Mouse (Mus musculus) heart, embryonic 15.5 days (tissue): Measurements from ENCODE around the gene Tet3. TPM values are rescaled to one million over a fixed set of nuclear protein-coding genes. Genes with fewer than 3 reads are reported as not detected.
A peak's percentile ranks its signal among the peaks of the same experiment; 100 is the strongest.

Experiments used
- ATAC-seq: fragments of 200-750 bp; cut with Nextera tagmentation; replicated peaks from 2 replicates; pipeline ENCODE4 v1.8.0; 2017; ENCODE audit warnings: low read depth, moderate TSS enrichment; ENCODE audit not compliant: insufficient number of reproducible peaks, insufficient read depth, low FRiP score
- H3K27ac ChIP-seq: fragments of 300-500 bp; sonication (generic); 2 replicates; pipeline ENCODE4 v1.5.1; 2015; ENCODE audit warnings: mild to moderate bottlenecking, inconsistent platforms
- H3K27me3 ChIP-seq: fragments of 300-500 bp; sonication (generic); 2 replicates; pipeline ENCODE4 v1.6.1; 2015; ENCODE audit warnings: inconsistent platforms
- H3K36me3 ChIP-seq: fragments of 300-500 bp; sonication (generic); 2 replicates; pipeline ENCODE4 v1.6.1; 2015; ENCODE audit warnings: mild to moderate bottlenecking, inconsistent platforms
- H3K4me1 ChIP-seq: fragments of 300-500 bp; sonication (generic); replicated peaks from 2 replicates; pipeline ENCODE4 v1.6.1; 2015; ENCODE audit warnings: inconsistent platforms
- H3K4me2 ChIP-seq: fragments of 300-500 bp; sonication (generic); 2 replicates; pipeline ENCODE4 v1.6.1; 2015; ENCODE audit warnings: inconsistent platforms, mild to moderate bottlenecking, moderate library complexity
- H3K4me3 ChIP-seq: fragments of 300-500 bp; sonication (generic); 2 replicates; pipeline ENCODE4 v1.5.1; 2015; ENCODE audit warnings: mild to moderate bottlenecking, inconsistent platforms
- H3K9ac ChIP-seq: fragments of 300-500 bp; sonication (generic); 2 replicates; pipeline ENCODE4 v1.6.1; 2015; ENCODE audit warnings: mild to moderate bottlenecking, inconsistent platforms
- H3K9me3 ChIP-seq: fragments of 300-500 bp; sonication (generic); replicated peaks from 2 replicates; pipeline ENCODE4 v1.6.1; 2016; ENCODE audit warnings: inconsistent platforms
- WGBS: fragments of 180-500 bp; shearing (Covaris S2); methylation state at CpG from one replicate; pipeline ENCODE4 v1.1.7; 2015; ENCODE audit warnings: mixed read lengths; 5-methylcytosine and 5-hydroxymethylcytosine counted together
- polyA plus RNA-seq: library from polyadenylated mRNA; unstranded; fragments of >200 nt; fragmentation: Nextera tagmentation; extraction: Ambion mirVana; gene quantifications from 2 replicates; pipeline ENCODE4 v1.2.1, GENCODE M21; 2015

Tet3 gene
- polyA plus RNA-seq, 1 experiment from 2014 or later: 26.2 TPM

- peaks cover 25% of the 10 kb centered on the region for H3K36me3 ChIP-seq
- H3K9ac ChIP-seq: no peak overlapping the region
- H3K4me2 ChIP-seq: no peak overlapping the region
- peaks cover 7% of the 10 kb centered on the region for H3K4me1 ChIP-seq
- no peak overlapping the region for H3K4me3 ChIP-seq
- WGBS: 71% methylated on average over 8 of the region's 8 CpGs
- H3K27me3 ChIP-seq: no peaks in the 10 kb centered on the region
- H3K9me3 ChIP-seq: no peaks in the 10 kb centered on the region
- H3K27ac ChIP-seq: peak overlapping the region; percentile 14; the same call in 1 of the 2 replicates
- no peak for ATAC-seq
Measured at GRCm38 (mm10) chr6:83392166-83392780, 66.6 kb downstream of the Tet3 start.

DNA sequence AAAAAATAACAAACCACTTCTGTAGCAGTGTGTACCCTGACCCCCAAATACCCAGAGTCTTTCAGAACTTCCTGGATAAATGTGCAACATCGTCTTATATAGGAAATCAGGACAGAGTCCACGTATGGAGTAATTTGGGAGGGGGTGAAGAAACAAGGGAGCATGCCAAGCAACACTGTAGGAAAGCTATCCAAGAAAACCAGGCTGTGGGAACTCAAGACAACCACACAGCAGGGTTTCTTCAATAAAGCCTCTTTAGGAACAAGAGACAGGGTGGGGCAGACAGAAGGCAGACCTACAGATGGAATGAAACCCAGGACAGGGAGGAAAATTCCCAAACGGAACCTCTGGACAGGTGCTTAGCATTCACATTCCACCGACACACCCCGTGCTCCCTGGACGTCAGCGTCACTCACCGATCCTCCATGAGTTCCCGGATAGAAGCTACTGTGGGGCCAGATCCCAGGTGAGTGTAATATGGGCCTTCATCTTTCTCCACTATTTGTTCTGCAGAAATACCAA, 73.3 kb downstream of the Tet3 start:
- Histone ChIP-seq H3K4me3 (no peak overlapping the region), H3K9ac (no peak overlapping the region), H3K36me3 (peaks cover 25% of the 10 kb centered on the region), H3K9me3 (no peaks in the 10 kb centered on the region), H3K27ac (no peak overlapping the region), H3K4me1 (peaks cover 5% of the 10 kb centered on the region; the same call in 1 of the 2 replicates), H3K4me2 (no peak overlapping the region), H3K27me3 (no peaks in the 10 kb centered on the region)
- 90% methylated on average over 9 of the region's 9 CpGs for WGBS
- ATAC-seq: no peak

DNA sequence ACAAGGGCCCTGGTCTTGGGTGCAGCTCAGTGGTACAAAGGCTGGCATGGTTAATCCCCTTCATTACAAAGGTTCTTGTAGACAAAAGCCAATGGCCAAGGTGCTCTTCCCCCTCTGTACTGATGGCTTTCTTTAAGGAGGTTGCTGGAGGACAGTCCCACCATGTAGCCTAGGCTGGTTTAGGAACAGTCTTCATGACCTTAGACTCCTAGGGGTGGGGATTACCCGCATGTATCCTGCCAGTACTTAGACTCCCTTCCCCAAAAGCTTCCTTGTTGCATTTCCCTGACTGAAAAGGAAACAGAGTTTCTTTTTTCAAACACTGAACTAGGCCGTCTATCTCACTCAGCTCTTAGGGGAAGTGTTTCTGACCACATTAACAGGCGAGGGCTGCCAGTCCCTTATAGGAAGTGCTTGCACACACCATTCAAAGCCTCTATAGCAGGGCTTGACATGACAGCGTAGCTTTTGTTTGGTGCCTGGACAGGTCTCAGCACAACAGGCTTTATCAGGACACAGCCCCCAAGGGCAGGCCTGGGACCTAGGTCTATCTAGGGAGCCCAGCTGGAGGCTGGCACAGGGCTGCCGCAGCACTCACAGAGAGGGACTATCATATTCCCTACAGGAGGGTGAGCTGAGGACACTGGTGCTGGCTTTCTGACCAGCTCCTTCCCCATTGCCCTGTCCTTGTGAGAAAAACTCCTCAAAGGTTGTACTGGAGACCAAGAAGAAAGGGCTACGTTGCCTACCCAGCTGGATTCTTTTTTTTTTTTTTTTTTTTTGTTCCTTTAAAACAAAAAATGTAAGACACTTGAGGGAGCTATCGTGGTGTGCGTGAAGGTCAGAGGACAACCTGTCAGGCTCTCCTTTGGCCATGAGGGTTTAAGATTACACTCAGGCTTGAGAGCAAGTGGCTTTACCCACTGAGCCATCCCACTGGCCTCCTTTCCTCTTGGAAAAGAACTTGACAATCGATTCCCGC, 77.1 kb downstream of the Tet3 start:
- no peak overlapping the region for H3K9ac ChIP-seq
- H3K9me3 ChIP-seq: no peaks in the 10 kb centered on the region
- no peaks in the 10 kb centered on the region for H3K27me3 ChIP-seq
- no peak overlapping the region for H3K4me2 ChIP-seq
- H3K27ac ChIP-seq: peak overlapping the region; percentile 27; the same call in 1 of the 2 replicates
- peak; percentile 69 for ATAC-seq
- WGBS: 53% methylated on average over 10 of the region's 10 CpGs
- H3K4me3 ChIP-seq: no peak overlapping the region
- peaks cover 59% of the 10 kb centered on the region for H3K36me3 ChIP-seq
- peaks cover 5% of the 10 kb centered on the region; the same call in 1 of the 2 replicates for H3K4me1 ChIP-seq

DNA sequence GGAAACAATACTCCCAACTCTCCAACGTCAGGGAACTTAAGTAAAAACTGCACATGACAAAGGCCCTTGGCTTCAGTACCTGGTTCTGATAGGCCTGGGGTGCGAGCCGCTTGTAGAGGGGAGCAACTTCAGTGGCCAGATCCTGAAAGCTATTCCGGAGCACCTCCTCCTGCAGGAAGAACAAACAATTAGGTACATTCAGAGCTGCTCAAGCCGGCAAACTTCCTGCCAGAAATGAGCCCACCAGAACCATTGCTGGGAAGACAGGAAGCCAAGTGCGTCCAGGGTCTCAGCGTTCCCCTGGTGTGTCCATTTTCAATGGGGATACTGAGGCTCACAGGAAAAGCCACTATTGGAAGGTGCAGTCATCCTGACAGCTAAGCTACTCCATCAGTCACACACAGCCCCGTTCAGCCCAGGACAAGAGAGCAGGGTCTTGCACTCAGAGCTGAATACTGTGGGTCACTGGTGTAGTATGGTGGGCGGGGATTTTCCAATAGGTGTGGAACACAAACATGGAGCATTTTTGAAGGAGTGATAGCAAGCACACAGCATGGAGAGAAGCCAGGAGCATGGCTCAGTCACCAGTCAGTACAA, 85.1 kb downstream of the Tet3 start:
- no peak overlapping the region for H3K4me3 ChIP-seq
- no peak for ATAC-seq
- no peaks in the 10 kb centered on the region for H3K27me3 ChIP-seq
- no peaks in the 10 kb centered on the region for H3K9me3 ChIP-seq
- 0 out of 2 replicates have a peak overlapping the region, but pooled peaks have one; percentile 1 for H3K27ac ChIP-seq
- no peaks in the 10 kb centered on the region; the same call in 1 of the 2 replicates for H3K4me1 ChIP-seq
- H3K9ac ChIP-seq: no peak overlapping the region
- peaks cover 98% of the 10 kb centered on the region for H3K36me3 ChIP-seq
- H3K4me2 ChIP-seq: no peak overlapping the region
- WGBS: 74% methylated on average over 9 of the region's 9 CpGs

GRCm38 (mm10) chr6:83371350-83371749, 87.5 kb downstream of the Tet3 start:
- no peak overlapping the region for H3K9ac ChIP-seq
- H3K9me3 ChIP-seq: no peaks in the 10 kb centered on the region
- no peak for ATAC-seq
- no peaks in the 10 kb centered on the region; the same call in 1 of the 2 replicates for H3K4me1 ChIP-seq
- H3K4me3 ChIP-seq: no peak overlapping the region
- no peaks in the 10 kb centered on the region for H3K27me3 ChIP-seq
- 83% methylated on average over 3 of the region's 3 CpGs for WGBS
- H3K4me2 ChIP-seq: no peak overlapping the region
- H3K27ac ChIP-seq: no peak overlapping the region
- H3K36me3 ChIP-seq: peaks cover 95% of the 10 kb centered on the region

DNA sequence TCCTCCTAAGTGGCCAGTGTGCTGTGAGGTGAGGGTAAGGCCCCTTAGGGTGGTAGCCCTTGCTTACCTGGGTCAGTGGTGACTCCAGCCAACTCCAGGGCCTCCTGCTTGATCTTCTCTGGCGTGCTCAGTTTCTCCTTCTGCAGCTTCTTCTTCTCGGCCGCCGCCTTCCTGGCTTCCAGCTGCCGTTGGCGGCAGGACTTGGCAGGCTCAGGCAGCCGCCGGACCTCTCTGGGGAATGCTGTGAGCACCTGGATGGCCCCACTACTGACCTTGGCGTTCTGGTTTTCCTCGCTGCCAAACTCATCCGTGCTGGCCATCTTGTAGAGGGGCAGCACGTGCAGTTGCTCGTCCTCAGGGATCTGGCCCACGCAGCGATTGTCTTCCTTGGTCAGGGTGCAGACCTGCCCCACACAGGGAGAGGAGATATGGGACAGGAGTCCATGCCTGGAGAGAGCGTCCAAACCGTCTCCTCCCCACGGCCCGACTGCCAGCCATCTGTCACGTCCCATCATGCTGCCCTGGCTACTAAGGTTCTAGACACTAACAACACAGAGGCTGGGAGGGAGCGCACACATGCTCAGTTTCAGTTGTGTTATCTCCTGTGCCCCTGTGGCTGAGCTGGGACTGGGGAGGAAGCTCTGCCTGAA, 88.4 kb downstream of the Tet3 start:
- H3K27me3 ChIP-seq: no peaks in the 10 kb centered on the region
- H3K36me3 ChIP-seq: peaks cover 93% of the 10 kb centered on the region
- no peak overlapping the region for H3K27ac ChIP-seq
- no peak overlapping the region for H3K9ac ChIP-seq
- ATAC-seq: no peak
- H3K4me3 ChIP-seq: no peak overlapping the region
- no peak overlapping the region for H3K4me2 ChIP-seq
- WGBS: 88% methylated on average over 21 of the region's 21 CpGs
- no peaks in the 10 kb centered on the region; the same call in 1 of the 2 replicates for H3K4me1 ChIP-seq
- H3K9me3 ChIP-seq: no peaks in the 10 kb centered on the region

- Histone ChIP-seq H3K4me2 (no peak overlapping the region), H3K9ac (no peak overlapping the region), H3K36me3 (peaks cover 43% of the 10 kb centered on the region), H3K4me1 (no peaks in the 10 kb centered on the region), H3K4me3 (no peak overlapping the region), H3K27ac (no peak overlapping the region), H3K9me3 (no peaks in the 10 kb centered on the region), H3K27me3 (no peaks in the 10 kb centered on the region)
- no peak for ATAC-seq
- 83% methylated on average over 12 of the region's 12 CpGs for WGBS
Measured at GRCm38 (mm10) chr6:83363075-83363474, 95.8 kb downstream of the Tet3 start.

GRCm38 (mm10) chr6:83361523-83362248, 97.2 kb downstream of the Tet3 start:
- Histone ChIP-seq H3K4me1 (peaks cover 3% of the 10 kb centered on the region), H3K9ac (no peak overlapping the region), H3K27me3 (no peaks in the 10 kb centered on the region), H3K4me2 (no peak overlapping the region), H3K36me3 (peaks cover 40% of the 10 kb centered on the region), H3K4me3 (no peak overlapping the region), H3K9me3 (no peaks in the 10 kb centered on the region), H3K27ac (no peak overlapping the region)
- 74% methylated on average over 11 of the region's 11 CpGs for WGBS
- ATAC-seq: no peak

DNA sequence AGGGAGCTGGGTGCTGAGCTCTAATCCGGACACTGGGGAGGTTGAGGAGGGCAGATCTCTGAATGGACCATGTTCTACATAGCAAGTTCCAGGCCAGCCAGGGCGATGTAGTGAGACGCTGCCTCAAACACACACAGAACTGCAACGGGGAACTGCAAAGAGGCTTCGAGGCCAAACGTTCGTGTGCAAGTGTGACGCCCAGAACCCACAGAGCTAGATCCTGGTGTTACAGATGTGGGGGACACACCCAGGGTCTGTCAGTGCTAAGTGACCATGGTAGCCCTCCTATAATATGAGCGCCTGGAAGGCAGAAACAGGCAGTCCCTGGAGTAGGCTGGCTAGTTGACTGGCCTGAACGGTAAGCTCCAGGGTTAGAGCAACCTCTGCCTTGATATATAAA, 101.4 kb downstream of the Tet3 start:
- no peak overlapping the region for H3K9ac ChIP-seq
- 90% methylated on average over 10 of the region's 10 CpGs for WGBS
- H3K27me3 ChIP-seq: no peaks in the 10 kb centered on the region
- peaks cover 4% of the 10 kb centered on the region for H3K4me1 ChIP-seq
- H3K4me3 ChIP-seq: no peak overlapping the region
- H3K27ac ChIP-seq: no peak overlapping the region
- peaks cover 62% of the 10 kb centered on the region for H3K36me3 ChIP-seq
- no peaks in the 10 kb centered on the region for H3K9me3 ChIP-seq
- ATAC-seq: no peak
- no peak overlapping the region for H3K4me2 ChIP-seq

DNA sequence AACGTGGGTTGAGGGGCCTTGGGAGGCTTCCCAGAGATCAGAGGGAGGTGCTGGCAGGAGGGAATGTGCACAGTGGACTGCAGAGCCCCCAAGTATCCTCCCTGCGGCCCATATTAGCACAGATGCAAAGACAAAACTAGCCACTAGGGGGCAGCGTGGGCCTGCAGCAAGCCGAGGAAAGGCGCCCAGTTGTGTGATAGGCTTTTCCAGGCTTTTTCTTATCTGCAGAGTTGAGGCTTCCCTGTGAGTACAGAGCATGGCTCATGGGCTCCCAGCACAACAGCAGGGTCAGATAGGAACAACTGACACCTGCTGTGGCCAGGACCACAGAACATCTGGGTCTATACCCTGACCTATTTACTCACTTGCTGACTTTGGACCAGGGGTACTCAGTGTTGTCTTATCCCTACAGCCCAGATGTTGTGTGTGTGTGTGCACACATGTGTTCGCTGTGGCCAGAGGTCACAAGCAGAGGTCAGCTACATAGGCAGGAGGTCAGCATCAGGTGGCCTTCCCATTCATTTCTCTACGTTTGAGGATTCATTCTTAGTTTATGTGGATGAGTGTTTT, 102.2 kb downstream of the Tet3 start:
- ATAC-seq: peak; percentile 47
- peaks cover 4% of the 10 kb centered on the region for H3K4me1 ChIP-seq
- H3K4me3 ChIP-seq: no peak overlapping the region
- no peaks in the 10 kb centered on the region for H3K9me3 ChIP-seq
- H3K4me2 ChIP-seq: no peak overlapping the region
- WGBS: 23% methylated on average over 7 of the region's 7 CpGs
- H3K36me3 ChIP-seq: peaks cover 62% of the 10 kb centered on the region
- H3K27ac ChIP-seq: no peak overlapping the region
- no peaks in the 10 kb centered on the region for H3K27me3 ChIP-seq
- no peak overlapping the region for H3K9ac ChIP-seq
